Mouse (Mus musculus) forelimb bud, embryonic 11.5 days (tissue): ENCODE measurements around the gene Nrsn2.

Experiments used
- DNase-seq: peaks from one replicate; pipeline ENCODE4 v3.0.0-alpha.2; 2012; ENCODE audit warnings: low read depth, low spot score

The Nrsn2 gene

DNA sequence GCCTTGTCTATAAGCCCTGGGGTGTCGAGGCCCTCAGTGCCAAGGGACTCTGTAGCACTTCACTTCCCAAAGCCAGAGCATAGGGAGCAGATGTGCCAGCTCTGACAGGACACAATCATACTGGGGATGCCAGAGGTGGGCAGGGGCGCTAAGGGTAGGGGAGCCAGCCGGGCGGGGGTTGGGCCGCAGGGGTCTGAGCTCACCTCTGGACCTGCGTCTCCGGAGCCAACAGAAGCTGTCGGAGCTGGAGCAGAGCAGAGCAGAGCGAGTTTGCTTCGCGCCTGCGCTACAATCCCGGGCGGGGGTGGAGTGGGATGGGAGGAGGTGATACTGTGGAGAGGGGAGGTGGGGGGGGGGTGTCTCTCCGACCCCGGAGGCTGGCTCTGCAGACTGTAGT lies at the start of gene Nrsn2:
TSS of gene Nrsn2 (minus strand) at position 294 of the 397 bp plus-strand sequence.
- DNase-seq, result no peak

DNA sequence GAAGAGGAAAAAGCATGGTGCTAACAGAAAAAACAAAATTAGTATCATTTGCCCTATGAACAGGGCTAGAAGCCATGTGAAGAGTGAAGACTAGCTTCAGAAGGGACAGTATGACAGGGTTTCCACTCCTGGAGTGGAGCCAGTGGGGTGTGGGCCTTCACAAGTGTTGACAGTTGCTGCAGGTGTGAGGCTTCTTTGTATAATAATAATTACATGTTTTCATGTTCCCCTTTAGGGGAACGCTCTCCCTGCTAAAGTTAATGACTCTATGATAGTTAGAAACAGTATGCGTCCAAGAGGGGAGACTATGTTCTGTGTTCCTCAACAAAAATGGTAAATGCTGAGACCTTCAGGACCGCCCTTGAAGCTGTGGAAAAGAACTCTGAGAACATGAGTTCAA lies 39.3 kb upstream of the Nrsn2 start:
- no peak for DNase-seq

DNA sequence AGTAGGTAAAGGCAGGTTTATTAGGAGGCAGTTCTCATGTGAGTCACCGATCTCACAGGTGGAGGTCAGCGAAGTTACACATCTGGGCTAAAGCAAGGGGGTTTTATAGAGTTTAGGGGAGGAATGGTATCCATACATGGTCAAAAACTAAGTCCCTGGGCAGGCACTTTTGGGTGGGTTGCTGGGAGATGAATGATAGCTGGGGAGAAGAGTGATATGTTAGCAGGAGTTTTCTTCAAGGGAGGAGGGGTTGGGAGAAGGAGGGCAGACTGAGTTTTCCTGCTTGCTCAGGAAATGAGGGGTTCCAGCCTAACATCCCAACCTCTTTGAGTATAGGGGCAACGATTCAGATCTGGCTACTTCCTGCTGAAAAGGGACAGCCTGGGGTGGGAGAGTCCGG lies 38.8 kb upstream of the Nrsn2 start, which contains the start of gene 6820408C15Rik:
TSS of gene 6820408C15Rik (plus strand) at position 301 of the 400 bp plus-strand sequence.
- no peak for DNase-seq

DNA sequence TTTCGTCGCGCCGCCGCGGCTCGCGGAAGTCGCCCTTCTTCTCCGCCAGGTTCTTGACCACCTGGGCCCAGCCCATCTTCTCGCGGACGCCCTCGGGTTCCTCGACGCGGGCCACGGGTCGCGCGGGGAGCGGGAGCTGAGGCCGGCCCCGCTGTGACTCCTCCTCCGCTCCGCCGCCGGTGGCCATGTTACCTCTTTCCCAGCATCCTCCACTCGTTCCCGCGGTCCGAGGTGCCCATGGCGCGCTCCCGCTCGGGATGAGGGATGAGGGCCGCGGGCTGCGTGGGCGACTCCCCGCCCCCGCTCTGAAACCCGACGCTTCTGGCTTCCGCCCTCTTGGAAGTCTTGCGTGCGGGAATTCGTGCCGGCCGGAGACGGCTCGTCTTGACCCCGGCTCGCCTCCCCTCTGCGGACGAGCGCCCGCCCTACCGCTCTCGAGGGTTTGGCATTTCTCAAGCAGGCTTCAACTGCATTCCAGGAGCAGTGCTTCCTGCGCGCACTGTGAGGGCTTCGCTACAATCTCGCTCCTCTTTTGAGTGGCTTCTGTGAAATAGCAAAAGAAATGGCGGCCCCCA lies 38.2 kb upstream of the Nrsn2 start, which contains the start of gene Zcchc3:
TSS of gene Zcchc3 (minus strand) at position 437 of the 575 bp plus-strand sequence.
- DNase-seq, result peak; percentile 92

GRCm38 (mm10) chr2:152413765-152414584 lies 37.5 kb upstream of the Nrsn2 start:
- DNase-seq, result no peak

DNA sequence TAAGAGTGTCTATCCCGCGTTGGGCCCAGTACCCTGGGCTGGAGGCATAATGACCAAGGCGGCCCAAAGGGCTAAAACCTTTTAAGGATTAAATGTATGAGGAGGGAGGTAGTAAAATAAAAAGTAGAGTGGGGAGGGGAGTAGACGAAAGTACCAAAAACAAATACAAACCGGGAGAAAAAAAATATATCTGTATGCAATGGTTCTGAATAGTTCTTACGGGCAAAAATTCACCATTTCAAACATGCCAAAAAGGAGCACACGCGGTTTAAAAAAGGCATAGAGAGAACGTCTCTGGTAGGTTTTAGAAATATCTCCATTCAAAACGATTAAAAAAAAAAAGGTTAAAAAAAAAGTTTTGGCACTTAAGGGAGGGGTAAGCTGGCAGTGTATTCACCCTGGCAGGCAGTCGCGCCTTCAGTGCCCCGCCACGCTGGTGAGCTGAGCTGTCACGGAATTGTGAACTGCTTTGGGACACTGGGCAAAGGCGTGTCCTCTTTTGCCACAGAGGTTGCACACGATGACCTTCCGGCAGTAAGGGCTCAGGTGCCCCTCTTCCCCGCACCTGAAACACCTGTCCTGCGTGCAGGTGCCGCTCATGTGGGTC lies 36.8 kb upstream of the Nrsn2 start:
- DNase-seq, result no peak

DNA sequence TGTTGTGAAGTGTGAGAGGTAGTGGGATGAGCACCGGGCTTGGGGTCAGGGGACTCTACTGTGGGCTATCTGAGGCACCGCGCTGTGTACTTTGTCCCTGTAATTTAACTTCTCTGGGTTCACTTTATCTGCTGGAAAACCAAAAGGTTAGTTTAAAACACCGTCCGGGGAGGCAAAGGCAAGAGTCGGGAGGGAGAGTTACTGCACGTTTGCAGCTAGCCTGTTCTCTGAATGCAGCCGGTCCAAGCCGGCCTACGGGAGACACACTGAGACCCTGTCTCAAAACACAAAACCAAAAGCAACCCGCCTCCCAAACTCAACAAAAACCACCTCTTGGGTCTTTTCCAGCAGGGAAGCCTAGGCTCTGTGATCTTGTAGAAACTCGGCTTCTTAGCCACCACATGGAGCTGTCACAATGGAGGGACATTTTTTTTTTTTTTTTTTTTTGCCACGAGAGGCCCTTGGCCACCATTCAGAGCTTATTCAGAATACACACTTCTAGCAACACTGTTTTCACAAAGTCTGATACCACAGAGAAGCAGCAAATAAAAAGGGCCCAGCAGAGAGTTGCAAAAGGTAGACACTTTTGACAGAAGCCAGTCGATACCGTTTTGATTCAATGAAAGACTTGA lies 36.2 kb upstream of the Nrsn2 start:
- no peak for DNase-seq

DNA sequence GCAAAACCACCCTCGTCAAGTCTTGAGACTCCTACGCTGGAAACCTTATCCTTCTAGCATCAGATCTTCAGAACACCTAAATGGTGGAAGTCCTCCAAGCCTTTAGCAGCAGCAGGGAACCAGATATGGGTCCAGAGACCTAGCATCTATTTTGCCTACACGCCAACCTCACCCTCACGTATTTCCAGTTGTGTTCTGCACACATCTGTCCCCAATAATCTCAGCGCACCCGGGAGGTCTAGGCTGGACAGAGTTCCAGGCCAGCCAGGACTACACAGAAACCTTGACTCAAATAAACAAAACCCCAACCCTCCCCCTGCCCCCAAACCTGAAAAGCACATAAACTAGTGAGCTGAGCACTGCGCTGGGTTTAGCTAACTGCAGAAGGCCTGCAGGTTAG lies 35.0 kb upstream of the Nrsn2 start:
- DNase-seq, result no peak

- peak; percentile 95 for DNase-seq
Observed at GRCm38 (mm10) chr2:152410971-152411371, 34.5 kb upstream of the Nrsn2 start.

- no peak for DNase-seq
Observed at GRCm38 (mm10) chr2:152409781-152410180, 33.3 kb upstream of the Nrsn2 start.

GRCm38 (mm10) chr2:152406126-152406525 lies 29.7 kb upstream of the Nrsn2 start:
- DNase-seq, result peak; percentile 94

GRCm38 (mm10) chr2:152399122-152399542 lies 22.7 kb upstream of the Nrsn2 start:
- DNase-seq, result no peak

DNA sequence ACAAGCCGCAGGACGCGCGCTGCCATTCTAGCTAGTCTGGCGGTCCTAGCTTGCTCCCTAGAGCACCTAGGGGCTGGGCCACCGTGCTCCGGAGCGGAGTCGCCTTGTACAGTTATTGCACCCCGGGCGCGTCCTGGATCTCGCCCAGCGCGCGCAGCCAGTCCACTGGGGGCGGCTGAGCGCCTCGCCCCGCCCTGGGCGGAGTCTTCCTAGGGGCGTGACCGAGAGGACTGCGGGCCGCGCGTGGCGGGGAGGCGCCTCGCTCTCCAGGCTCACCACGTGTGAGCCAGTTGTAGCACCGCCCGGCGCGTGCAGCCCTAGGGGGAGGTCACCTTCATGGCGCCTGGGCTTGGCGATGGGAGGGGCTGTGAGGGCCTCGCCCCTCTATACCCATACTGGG lies 22.3 kb upstream of the Nrsn2 start:
- peak; percentile 97 for DNase-seq

DNA sequence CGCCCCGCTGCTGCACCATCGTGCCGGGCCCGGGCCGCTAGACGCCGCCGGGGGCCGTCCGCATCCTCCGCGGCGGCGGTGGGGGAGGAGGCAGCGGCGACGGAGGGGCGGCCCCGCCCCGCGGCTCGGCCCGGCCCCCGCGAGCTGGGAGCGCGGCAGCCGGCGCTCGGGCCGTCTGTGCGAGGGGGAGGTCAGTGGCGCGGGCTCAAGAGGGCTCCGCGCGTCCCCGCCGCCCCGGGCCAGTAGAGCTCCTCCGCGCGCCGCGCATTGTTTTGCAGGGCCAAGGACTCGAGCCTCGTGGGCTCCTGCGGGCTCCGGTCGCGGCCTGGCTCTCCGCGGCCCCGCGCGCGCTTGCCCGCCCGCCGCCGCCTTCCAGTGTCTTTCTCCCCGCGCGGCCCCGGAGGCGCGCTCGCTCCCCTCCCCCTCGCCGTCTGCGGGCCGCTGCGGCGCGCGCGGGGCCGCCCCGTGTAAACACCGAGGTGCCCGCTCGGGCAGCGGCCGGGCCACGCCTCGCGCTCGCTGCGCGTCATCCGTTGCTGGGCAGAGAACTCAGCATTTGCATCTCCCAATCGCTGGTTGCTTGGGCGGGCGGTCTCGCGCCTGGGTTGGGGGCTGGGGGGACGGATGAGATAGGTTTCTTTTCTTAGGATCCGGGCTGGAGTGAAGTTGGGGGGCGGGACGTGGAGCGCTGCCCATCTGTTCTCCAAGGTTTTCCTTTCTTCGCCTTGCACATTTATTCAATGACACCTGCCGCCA lies 21.4 kb upstream of the Nrsn2 start, which contains the start of gene Sox12:
TSS of gene Sox12 (minus strand) at position 384 of the 756 bp plus-strand sequence.
- peak; percentile 99 for DNase-seq

GRCm38 (mm10) chr2:152397004-152397589 lies 20.7 kb upstream of the Nrsn2 start:
- peak; percentile 67 for DNase-seq

GRCm38 (mm10) chr2:152396110-152397003 lies 19.9 kb upstream of the Nrsn2 start:
- DNase-seq, result peak; percentile 97

GRCm38 (mm10) chr2:152395271-152395920 lies 19.0 kb upstream of the Nrsn2 start:
- no peak for DNase-seq

GRCm38 (mm10) chr2:152393225-152394017 lies 17.0 kb upstream of the Nrsn2 start:
- no peak for DNase-seq
